In the genomic region with DNA sequence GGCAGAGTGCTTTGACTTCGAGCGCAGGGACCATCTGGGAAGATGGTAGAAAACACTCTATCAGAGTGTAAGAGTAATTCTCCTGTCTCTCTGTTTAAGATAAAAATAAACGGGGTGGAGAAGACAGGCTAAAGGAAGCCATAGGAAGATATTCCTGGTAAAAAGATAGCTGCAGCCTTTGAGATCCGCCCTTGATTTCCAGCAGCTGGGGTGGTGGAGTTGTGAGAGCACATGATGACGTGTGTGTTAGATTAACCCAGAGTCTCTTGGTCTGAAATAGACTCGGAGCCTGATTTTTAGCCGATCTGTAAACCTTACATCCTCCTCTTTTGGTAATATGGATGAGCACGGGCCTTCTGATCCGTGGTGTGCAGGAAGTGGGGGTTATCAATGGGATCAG, we compare ENCODE assay signal across 16 mouse cellular contexts. TPM values are rescaled to one million over a fixed set of nuclear protein-coding genes. Genes with fewer than 3 reads are reported as not detected.
A peak's percentile ranks its signal among the peaks of the same experiment; 100 is the strongest.
DNase-seq lines count a peak whose midpoint lies in the region; ATAC-seq and TF ChIP-seq lines count a peak whose summit lies in the region.
"Had no signal": no experiment of that assay in that cellular context is flagged by ENCODE, and none has a peak within 500 bp of the region (broad histone marks: within the 10 kb centered on the region; RNA-seq: fewer than 3 reads in every experiment).

No protein-coding gene starts in this region.

- no peak for DNase-seq in frontal cortex, postnatal 10 days (ENCODE audit: low spot score in 2 of 2)
- DNase-seq in kidney, postnatal 10 days, result no peak
- no peak for DNase-seq in lung, adult 2 months
- peak; percentile 28 for DNase-seq in right cerebral cortex, postnatal 25 days
- no peak for DNase-seq in cerebellum, postnatal 25 days
- DNase-seq: cerebellum, adult 18-20 months; gastrocnemius, postnatal 14 days; lung, adult 18-20 months; thymus, postnatal 25 days had no signal

- ATAC-seq in frontal cortex, adult (ENCODE audit: low TSS enrichment), result peak; percentile 93
- no peak for ATAC-seq in kidney, embryonic 14.5 days (ENCODE audit: low FRiP score, low TSS enrichment)
- no peak for ATAC-seq in lung, embryonic 15.5 days (ENCODE audit: borderline replicate concordance, extremely low read depth, low FRiP score, low TSS enrichment)
- ATAC-seq: forebrain, embryonic 15.5 days had no signal

- 0 out of 2 replicates have a peak overlapping the region, but pooled peaks have one; percentile 24 for H3K27ac ChIP-seq in kidney, embryonic 14.5 days (ENCODE audit: low read depth, low read length)
- peak overlapping the region; percentile 59 for H3K27ac ChIP-seq in lung, embryonic 15.5 days
- H3K27ac ChIP-seq: forebrain, embryonic 15.5 days; neural tube, embryonic 15.5 days had no signal

- H3K4me3 ChIP-seq in kidney, embryonic 14.5 days (ENCODE audit: low read length), result no peak overlapping the region
- no peak overlapping the region for H3K4me3 ChIP-seq in lung, embryonic 15.5 days
- no peak overlapping the region for H3K4me3 ChIP-seq in lung, adult 2 months (replicated peaks; ENCODE audit: extremely low read depth, low read depth, low read length)
- H3K4me3 ChIP-seq: forebrain, embryonic 15.5 days; neural tube, embryonic 15.5 days had no signal

- no peak overlapping the region for H3K9ac ChIP-seq in kidney, embryonic 14.5 days (ENCODE audit: low read depth, low read length)
- no peak overlapping the region for H3K9ac ChIP-seq in lung, embryonic 15.5 days
- H3K9ac ChIP-seq: forebrain, embryonic 15.5 days; neural tube, embryonic 15.5 days had no signal

- no peak for TF ChIP-seq CTCF in lung, adult 2 months (IDR thresholded peaks at IDR 0.05; ENCODE audit: insufficient read depth, low read length)

- 0 out of 2 replicates have a peak, but pooled peaks cover 6% of the 10 kb centered on the region for H3K4me1 ChIP-seq in kidney, embryonic 14.5 days (ENCODE audit: control insufficient read depth, insufficient read depth, low read length)
- peaks cover 25% of the 10 kb centered on the region; the same call in 1 of the 2 replicates for H3K4me1 ChIP-seq in lung, embryonic 15.5 days
- H3K4me1 ChIP-seq in lung, adult 2 months (ENCODE audit: control insufficient read depth, insufficient read depth, low read length), result 0 out of 2 replicates have a peak, but pooled peaks cover 8% of the 10 kb centered on the region
- H3K4me1 ChIP-seq: forebrain, embryonic 15.5 days had no signal

- no peaks in the 10 kb centered on the region for H3K27me3 ChIP-seq in kidney, embryonic 14.5 days (ENCODE audit: control insufficient read depth, insufficient read depth, low read length)
- no peaks in the 10 kb centered on the region for H3K27me3 ChIP-seq in lung, embryonic 15.5 days
- H3K27me3 ChIP-seq: forebrain, embryonic 15.5 days; neural tube, embryonic 15.5 days had no signal

- TF ChIP-seq POLR2A in lung, adult 2 months (IDR thresholded peaks at IDR 0.05; ENCODE audit: borderline replicate concordance, extremely low read depth, low read depth, low read length), result no peak

- WGBS in kidney, embryonic 14.5 days, result 77% methylated on average over 9 of the region's 9 CpGs
- 43% methylated on average over 9 of the region's 9 CpGs for WGBS in lung, embryonic 15.5 days
- 55% methylated on average over 9 of the region's 9 CpGs for WGBS in lung, adult 2 months

- H3K4me2 ChIP-seq in kidney, embryonic 14.5 days (replicated peaks; ENCODE audit: low read depth, low read length), result no peak overlapping the region
- H3K4me2 ChIP-seq in lung, embryonic 15.5 days, result no peak overlapping the region
- H3K4me2 ChIP-seq: forebrain, embryonic 15.5 days; neural tube, embryonic 15.5 days had no signal

- H3K36me3 ChIP-seq in kidney, embryonic 14.5 days (ENCODE audit: control insufficient read depth, insufficient read depth, low read length), result no peaks in the 10 kb centered on the region
- H3K36me3 ChIP-seq in lung, embryonic 15.5 days, result no peaks in the 10 kb centered on the region
- H3K36me3 ChIP-seq: forebrain, embryonic 15.5 days; neural tube, embryonic 15.5 days had no signal

- no peaks in the 10 kb centered on the region for H3K9me3 ChIP-seq in kidney, embryonic 14.5 days (ENCODE audit: control insufficient read depth, low read length)
- H3K9me3 ChIP-seq in lung, embryonic 15.5 days, result no peaks in the 10 kb centered on the region
- H3K9me3 ChIP-seq: forebrain, embryonic 15.5 days; neural tube, embryonic 15.5 days had no signal

RNA-seq across cellular contexts. Expression of a gene that starts 6.0 kb away (rescaled TPM):
- polyA plus RNA-seq in kidney, embryonic 14.5 days (2014; fragmentation: Nextera tagmentation; extraction: Ambion mirVana), result 1.9 and 2.3 TPM in 2 replicates
- polyA plus RNA-seq in lung, embryonic 15.5 days (2015; fragmentation: Nextera tagmentation; extraction: Ambion mirVana), result 2.1 and 2.7 TPM in 2 replicates
- 0.78 and 2.0 TPM in 2 replicates for polyA plus RNA-seq in lung, adult 2 months (2012; rRNA removed)

RNA-seq across cellular contexts. Expression of a gene that starts 44.1 kb away (rescaled TPM):
- polyA plus RNA-seq in kidney, embryonic 14.5 days (2014; fragmentation: Nextera tagmentation; extraction: Ambion mirVana), result 0.19 and 0.85 TPM in 2 replicates
- 0.14 and 0.60 TPM in 2 replicates for polyA plus RNA-seq in lung, embryonic 15.5 days (2015; fragmentation: Nextera tagmentation; extraction: Ambion mirVana)
- polyA plus RNA-seq in lung, adult 2 months (2012; rRNA removed), result 0.41 TPM in 1 of 2 replicates, not detected in the other
- polyA plus RNA-seq: cortical plate, adult 2 months; forebrain, embryonic 15.5 days; limb, embryonic 11.5 days; neural tube, embryonic 15.5 days had no signal

RNA-seq across cellular contexts. Expression of a gene that starts 52.1 kb away (rescaled TPM):
- 2.8 and 3.4 TPM in 2 replicates for polyA plus RNA-seq in kidney, embryonic 14.5 days (2014; fragmentation: Nextera tagmentation; extraction: Ambion mirVana)
- polyA plus RNA-seq in lung, embryonic 15.5 days (2015; fragmentation: Nextera tagmentation; extraction: Ambion mirVana), result 1.8 and 5.7 TPM in 2 replicates
- 2.3 TPM in 2 replicates for polyA plus RNA-seq in lung, adult 2 months (2012; rRNA removed)
- polyA plus RNA-seq: forebrain, embryonic 15.5 days had no signal
